Mouse (Mus musculus): ENCODE measurements at regions not wholly inside any gene's neighbourhood (a gene's known extent, or its start where the extent isn't known, plus 50 kb on each side); places are given as distances from the start of the nearest gene placed in this dataset.

GRCm38 (mm10) chr12:113940721-113941120 is 397.0 kb downstream of the Adam6a start:
- TF ChIP-seq EP300 (IDR thresholded peaks at IDR 0.05; ENCODE audit: low read depth) (no peak), CTCF (IDR thresholded peaks at IDR 0.05; ENCODE audit: low read depth) (no peak)

Measured in liver, embryonic 14.5 days (tissue).